Mouse (Mus musculus) CD4-positive, CD25-positive, alpha-beta regulatory T cell, adult 2 months (primary cell): ENCODE data around the gene Pigb.

Source experiments
- DNase-seq: peaks from one replicate; pipeline ENCODE4 v3.0.0-alpha.2; 2012; ENCODE audit warnings: low read depth, low spot score

Gene Pigb

GRCm38 (mm10) chr9:73047906-73048305 is 7.7 kb upstream of the Pigb start:
- no peak for DNase-seq

- DNase-seq = peak; percentile 70
Observed at GRCm38 (mm10) chr9:73045711-73046110, 5.5 kb upstream of the Pigb start.

GRCm38 (mm10) chr9:73045204-73045603 is 5.0 kb upstream of the Pigb start:
- DNase-seq = no peak

- peak; percentile 94 for DNase-seq
Observed at GRCm38 (mm10) chr9:73044146-73045079, 4.2 kb upstream of the Pigb start, which contains the start of gene Rab27a. Gene Rab27a, plus strand, starts transcription at chr9:73044854.

GRCm38 (mm10) chr9:73039222-73039945 is 794 bp downstream of the Pigb start:
- peak; percentile 94 for DNase-seq

GRCm38 (mm10) chr9:73033406-73033805 is 6.8 kb downstream of the Pigb start:
- DNase-seq = no peak

- DNase-seq = no peak
Observed at GRCm38 (mm10) chr9:73031421-73031820, 8.8 kb downstream of the Pigb start.

- no peak for DNase-seq
Observed at GRCm38 (mm10) chr9:73030443-73030842, 9.7 kb downstream of the Pigb start.

GRCm38 (mm10) chr9:73025818-73026636 is 14.2 kb downstream of the Pigb start:
- DNase-seq = no peak

GRCm38 (mm10) chr9:73020566-73021097 is 19.5 kb downstream of the Pigb start:
- DNase-seq = no peak

GRCm38 (mm10) chr9:73019841-73020240 is 20.3 kb downstream of the Pigb start:
- DNase-seq = no peak

GRCm38 (mm10) chr9:73014724-73015123 is 25.5 kb downstream of the Pigb start:
- no peak for DNase-seq

- DNase-seq = peak; percentile 10
Observed at GRCm38 (mm10) chr9:73012629-73013028, 27.5 kb downstream of the Pigb start.

- DNase-seq = no peak
Observed at GRCm38 (mm10) chr9:73008384-73008783, 31.8 kb downstream of the Pigb start.

GRCm38 (mm10) chr9:73006175-73006574 is 34.0 kb downstream of the Pigb start:
- DNase-seq = peak; percentile 46

GRCm38 (mm10) chr9:73005106-73005505 is 35.1 kb downstream of the Pigb start:
- DNase-seq = no peak

GRCm38 (mm10) chr9:73004076-73004475 is 36.1 kb downstream of the Pigb start:
- DNase-seq = no peak

GRCm38 (mm10) chr9:73002177-73002576 is 38.0 kb downstream of the Pigb start:
- DNase-seq = no peak

GRCm38 (mm10) chr9:73001314-73002011 is 38.7 kb downstream of the Pigb start:
- no peak for DNase-seq

GRCm38 (mm10) chr9:73000487-73000886 is 39.7 kb downstream of the Pigb start:
- DNase-seq = peak; percentile 43

- no peak for DNase-seq
Observed at GRCm38 (mm10) chr9:72996806-72997205, 43.4 kb downstream of the Pigb start.
